Mouse (Mus musculus) CH12.LX (cell line): ENCODE measurements around the gene Aaed1. TPM values are rescaled to one million over a fixed set of nuclear protein-coding genes. Genes with fewer than 3 reads are reported as not detected.

Experiments
- DNase-seq: peaks from one replicate; pipeline ENCODE4 v3.0.0-alpha.2; 2013; ENCODE audit errors: extremely low read depth
- H3K27ac ChIP-seq: 2 replicates; pipeline ENCODE4 v1.5.1; 2012; ENCODE audit warnings: low read depth, mild to moderate bottlenecking, control low read depth, moderate library complexity; ENCODE audit not compliant: insufficient read depth
- H3K27me3 ChIP-seq: replicated peaks from 2 replicates; pipeline ENCODE3; 2012; ENCODE audit warnings: inconsistent platforms
- H3K36me3 ChIP-seq, 2 experiments: replicated peaks in 1 of 2; 2 replicates each; pipeline versions ENCODE3 to v1.6.1; 2012; ENCODE audit warnings: inconsistent platforms in 1 of 2, low read length in 1 of 2, mild to moderate bottlenecking in 1 of 2, mixed read lengths in 1 of 2, moderate library complexity in 1 of 2; ENCODE audit not compliant: control insufficient read depth in 1 of 2, insufficient read depth in 1 of 2
- H3K4me1 ChIP-seq, 2 experiments: 2 replicates each; pipeline ENCODE4 v1.6.1; 2012; ENCODE audit warnings: inconsistent platforms in 1 of 2, moderate library complexity in 1 of 2; ENCODE audit not compliant: insufficient read depth in 2 of 2, control insufficient read depth in 1 of 2
- H3K4me2 ChIP-seq: 2 replicates; pipeline ENCODE4 v1.6.1; 2012; ENCODE audit warnings: low read depth, mild to moderate bottlenecking, control low read depth; ENCODE audit not compliant: poor library complexity, insufficient read depth, severe bottlenecking
- H3K4me3 ChIP-seq, 3 experiments: fragments of 150-350 bp in 1 of 3; sonication (generic) in 1 of 3; replicated peaks in 1 of 3; 2 replicates each; pipeline versions ENCODE3 to v1.5.1; 2011 to 2012; ENCODE audit warnings: low read depth in 2 of 3, low read length in 2 of 3, mild to moderate bottlenecking in 2 of 3, moderate library complexity in 2 of 3, control low read depth in 1 of 3, improper control_type of control experiment in 1 of 3, inconsistent platforms in 1 of 3, mixed read lengths in 1 of 3; ENCODE audit not compliant: poor library complexity in 1 of 3
- H3K79me2 ChIP-seq: replicated peaks from 2 replicates; pipeline ENCODE4 v1.6.1; 2012; ENCODE audit warnings: mild to moderate bottlenecking, moderate library complexity; ENCODE audit not compliant: control insufficient read depth, poor library complexity, insufficient read depth, severe bottlenecking; ENCODE audit errors: extremely low read depth
- H3K9ac ChIP-seq: 2 replicates; pipeline ENCODE4 v1.6.1; 2012; ENCODE audit warnings: low read depth, mild to moderate bottlenecking, control low read depth, moderate library complexity; ENCODE audit not compliant: insufficient read depth
- H3K9me3 ChIP-seq: replicated peaks from 2 replicates; pipeline ENCODE3; 2012; ENCODE audit warnings: low read length, inconsistent platforms, mixed read lengths
- CHD1 ChIP-seq: IDR thresholded peaks from 2 replicates; pipeline ENCODE4 v1.6.1; 2012; ENCODE audit warnings: low read depth, low read length, improper control_type of control experiment, inconsistent platforms
- CTCF ChIP-seq, 2 experiments: IDR thresholded peaks in 1 of 2; conservative IDR thresholded peaks in 1 of 2; 2 replicates each; pipeline ENCODE4 v1.5.1; 2011 to 2012; ENCODE audit warnings: low read depth in 2 of 2, low read length in 2 of 2, improper control_type of control experiment in 1 of 2, inconsistent platforms in 1 of 2, mild to moderate bottlenecking in 1 of 2, moderate library complexity in 1 of 2
- E2F4 ChIP-seq: IDR thresholded peaks from 2 replicates; pipeline ENCODE4 v1.6.1; 2011; ENCODE audit warnings: low read depth, low read length, improper control_type of control experiment; ENCODE audit not compliant: insufficient replicate concordance
- EP300 ChIP-seq: IDR thresholded peaks from 2 replicates; pipeline ENCODE4 v1.6.1; 2011; ENCODE audit warnings: low read length, improper control_type of control experiment
- ETS1 ChIP-seq: conservative IDR thresholded peaks from 2 replicates; pipeline ENCODE4 v1.6.1; 2012; ENCODE audit warnings: low read depth, mild to moderate bottlenecking, inconsistent platforms, low read length, improper control_type of control experiment, moderate library complexity
- IRF4 ChIP-seq: IDR thresholded peaks from 2 replicates; pipeline ENCODE4 v1.6.1; 2014; ENCODE audit warnings: low read depth, mild to moderate bottlenecking, inconsistent platforms, low read length, improper control_type of control experiment
- JUN ChIP-seq: IDR thresholded peaks from 2 replicates; pipeline ENCODE4 v1.6.1; 2011; ENCODE audit warnings: low read depth, mild to moderate bottlenecking, low read length, improper control_type of control experiment, moderate library complexity; ENCODE audit not compliant: insufficient read depth
- JUND ChIP-seq: conservative IDR thresholded peaks from 2 replicates; pipeline ENCODE4 v1.6.1; 2011; ENCODE audit warnings: low read depth, low read length, improper control_type of control experiment
- KAT2A ChIP-seq: IDR thresholded peaks from 2 replicates; pipeline ENCODE4 v1.6.1; 2012; ENCODE audit warnings: low read length, improper control_type of control experiment, inconsistent platforms; ENCODE audit not compliant: insufficient replicate concordance
- MAFK ChIP-seq: IDR thresholded peaks from 2 replicates; pipeline ENCODE4 v1.6.1; 2011; ENCODE audit warnings: low read length, improper control_type of control experiment; ENCODE audit not compliant: insufficient replicate concordance
- MAZ ChIP-seq: IDR thresholded peaks from 2 replicates; pipeline ENCODE4 v1.6.1; 2012; ENCODE audit warnings: low read depth, mild to moderate bottlenecking, inconsistent platforms, low read length, improper control_type of control experiment, moderate library complexity
- MEF2A ChIP-seq: IDR thresholded peaks from 2 replicates; pipeline ENCODE4 v1.6.1; 2014; ENCODE audit warnings: low read depth, mild to moderate bottlenecking, inconsistent platforms, low read length, improper control_type of control experiment, borderline replicate concordance
- MXI1 ChIP-seq: IDR thresholded peaks from 2 replicates; pipeline ENCODE4 v1.6.1; 2011; ENCODE audit warnings: mild to moderate bottlenecking, low read depth, low read length, improper control_type of control experiment
- MYC ChIP-seq: IDR thresholded peaks from 2 replicates; pipeline ENCODE4 v1.6.1; 2011; ENCODE audit warnings: low read depth, mild to moderate bottlenecking, improper control_type of control experiment, low read length
- NELFE ChIP-seq: IDR thresholded peaks from 2 replicates; pipeline ENCODE4 v1.6.1; 2011; ENCODE audit warnings: low read depth, low read length, improper control_type of control experiment
- POLR2A ChIP-seq: IDR thresholded peaks from 2 replicates; pipeline ENCODE4 v1.6.1; 2011; ENCODE audit warnings: low read depth, mild to moderate bottlenecking, improper control_type of control experiment, low read length
- POLR2AphosphoS2 ChIP-seq: IDR thresholded peaks from 2 replicates; pipeline ENCODE4 v1.6.1; 2011; ENCODE audit warnings: low read depth, low read length, improper control_type of control experiment
- RCOR1 ChIP-seq: conservative IDR thresholded peaks from 2 replicates; pipeline ENCODE4 v1.6.1; 2012; ENCODE audit warnings: low read depth, mild to moderate bottlenecking, inconsistent platforms, low read length, improper control_type of control experiment
- SMC3 ChIP-seq: IDR thresholded peaks from 2 replicates; pipeline ENCODE4 v1.6.1; 2011; ENCODE audit warnings: low read depth, low read length, improper control_type of control experiment
- TCF12 ChIP-seq: IDR thresholded peaks from 2 replicates; pipeline ENCODE4 v1.6.1; 2014; ENCODE audit warnings: low read depth, mild to moderate bottlenecking, inconsistent platforms, low read length, improper control_type of control experiment
- ZC3H11A ChIP-seq: IDR thresholded peaks from 2 replicates; pipeline ENCODE4 v1.6.1; 2012; ENCODE audit warnings: low read depth, mild to moderate bottlenecking, inconsistent platforms, low read length, improper control_type of control experiment
- ZKSCAN1 ChIP-seq: IDR thresholded peaks from 2 replicates; pipeline ENCODE4 v1.6.1; 2012; ENCODE audit warnings: low read depth, inconsistent platforms, low read length, improper control_type of control experiment, borderline replicate concordance
- ZMIZ1 ChIP-seq: IDR thresholded peaks from 2 replicates; pipeline ENCODE4 v1.6.1; 2012; ENCODE audit warnings: low read depth, mild to moderate bottlenecking, inconsistent platforms, low read length, improper control_type of control experiment
- dilution Hi-C: fragments of 300-500 bp; cut with MboI; formaldehyde crosslinking; loops from 2 replicates; pipeline ENCODE4 v1.14.3; 2020; ENCODE audit warnings: low sequenced_read_pairs; ENCODE audit not compliant: extremely low pct_unique_long_range_greater_than_20kb, extremely low pct_ligation_motif_present
- in situ Hi-C: fragments of 300-500 bp; cut with MboI; formaldehyde crosslinking; loops from 3 replicates; pipeline ENCODE4 v1.14.3; 2019; ENCODE audit warnings: low sequenced_read_pairs, low pct_ligation_motif_present, low pct_unique_long_range_greater_than_20kb, mixed read lengths
- polyA plus RNA-seq: library from polyadenylated mRNA; unstranded; fragments of >175 nt; gene quantifications from 2 replicates; pipeline ENCODE4 v1.2.1, GENCODE M21; 2012; ENCODE audit warnings: low read depth; ENCODE audit not compliant: insufficient read length
- total RNA-seq, 2 experiments: library from RNA; depleted of rRNA; stranded (reverse); fragments of 300-350 nt in 1 of 2; fragments of >200 nt in 1 of 2; gene quantifications; 2 replicates each; pipeline ENCODE4 v1.2.3; 2012 to 2014

The Aaed1 gene
- total and polyA plus RNA-seq, 3 experiments: 8.2 to 22.1 (median 12.2) TPM

GRCm38 (mm10) chr13:64273891-64274844 lies 38.3 kb downstream of the Aaed1 start:
- H3K27me3 ChIP-seq: no peaks in the 10 kb centered on the region
- no peak overlapping the region for H3K9ac ChIP-seq
- no peaks in the 10 kb centered on the region for H3K79me2 ChIP-seq
- no peak overlapping the region for H3K27ac ChIP-seq
- H3K36me3 ChIP-seq: peaks cover 0 to 8% of the 10 kb centered on the region in 2 experiments
- TF ChIP-seq MAFK: no peak
- no peak for TF ChIP-seq POLR2AphosphoS2
- no peak for TF ChIP-seq ZC3H11A
- TF ChIP-seq POLR2A: no peak
- TF ChIP-seq CHD1: no peak
- TF ChIP-seq IRF4: no peak
- TF ChIP-seq CTCF (conservative IDR thresholded peaks at IDR 0.05 in 1 of 2, IDR thresholded peaks at IDR 0.05 in 1 of 2; ENCODE audit: low read depth in 2 of 2, low read length in 2 of 2): no peak
- TF ChIP-seq JUND: no peak
- no peak for TF ChIP-seq MXI1
- no peak for TF ChIP-seq MEF2A
- TF ChIP-seq JUN: no peak
- no peak for TF ChIP-seq NELFE
- TF ChIP-seq E2F4: no peak
- no peak for TF ChIP-seq MYC
- no peak for TF ChIP-seq ETS1
- no peak for TF ChIP-seq ZKSCAN1
- no peak for TF ChIP-seq TCF12
- TF ChIP-seq ZMIZ1: no peak
- no peak for TF ChIP-seq RCOR1
- TF ChIP-seq SMC3: no peak
- no peak overlapping the region for H3K4me2 ChIP-seq
- no peak for DNase-seq
- no peak overlapping the region for H3K4me3 ChIP-seq
- peaks cover 12% of the 10 kb centered on the region for H3K9me3 ChIP-seq
- dilution Hi-C loops: no loop called here
- in situ Hi-C loops: no loop called here
- no peaks in the 10 kb centered on the region for H3K4me1 ChIP-seq

- Histone ChIP-seq H3K9me3 (peaks cover 12% of the 10 kb centered on the region), H3K4me3 (no peak overlapping the region), H3K27ac (no peak overlapping the region), H3K9ac (no peak overlapping the region), H3K36me3 (peaks cover 0 to 8% of the 10 kb centered on the region in 2 experiments), H3K27me3 (no peaks in the 10 kb centered on the region), H3K4me2 (no peak overlapping the region), H3K79me2 (no peaks in the 10 kb centered on the region), H3K4me1 (no peaks in the 10 kb centered on the region)
- TF ChIP-seq MAFK (no peak), KAT2A (no peak), MYC (no peak), NELFE (no peak), EP300 (no peak), MAZ (no peak)
- in situ Hi-C loops (no loop called here), dilution Hi-C loops (no loop called here)
- no peak for DNase-seq
Observed at GRCm38 (mm10) chr13:64273352-64273751, 39.2 kb downstream of the Aaed1 start.
